Comparison of ENCODE assay signal across 21 mouse cellular contexts in genomic region chr6:125195541-125196075, GRCm38 (mm10). TPM values are rescaled to one million over a fixed set of nuclear protein-coding genes. Genes with fewer than 3 reads are reported as not detected.
DNase-seq lines count a peak whose midpoint lies in the region; TF ChIP-seq lines count a peak whose summit lies in the region.
"Had no signal": no experiment of that assay in that cellular context is flagged by ENCODE, and none has a peak within 500 bp of the region (broad histone marks: within the 10 kb centered on the region; RNA-seq: fewer than 3 reads in every experiment).

No protein-coding gene starts in this region.

- peaks cover 2 to 24% of the 10 kb centered on the region in 2 experiments for H3K36me3 ChIP-seq in CH12.LX (replicated peaks in 1 of 2; ENCODE audit: control insufficient read depth in 1 of 2, insufficient read depth in 1 of 2, low read length in 1 of 2)

- H3K27me3 ChIP-seq in cerebellum, adult 2 months (ENCODE audit: control insufficient read depth, insufficient read depth, low read length): no peaks in the 10 kb centered on the region
- no peaks in the 10 kb centered on the region for H3K27me3 ChIP-seq in CH12.LX (replicated peaks)
- H3K27me3 ChIP-seq: liver, embryonic 12.5 days; megakaryocyte, embryonic 14.5 days; neural tube, embryonic 12.5 days had no signal

- H3K4me1 ChIP-seq in cerebellum, adult 2 months (ENCODE audit: control insufficient read depth, insufficient read depth, low read length): peaks cover 3% of the 10 kb centered on the region; the same call in 1 of the 2 replicates
- peaks cover 0 to 9% of the 10 kb centered on the region in 2 experiments; a peak in 1 of 4 replicates for H3K4me1 ChIP-seq in CH12.LX (ENCODE audit: control insufficient read depth in 1 of 2, insufficient read depth in 2 of 2)
- peaks cover 4% of the 10 kb centered on the region for H3K4me1 ChIP-seq in cortical plate, adult 2 months (ENCODE audit: control insufficient read depth, insufficient read depth, low read length)

- H3K9me3 ChIP-seq in CH12.LX (replicated peaks; ENCODE audit: low read length): no peaks in the 10 kb centered on the region
- H3K9me3 ChIP-seq: liver, embryonic 12.5 days; megakaryocyte, embryonic 14.5 days; neural tube, embryonic 12.5 days had no signal

- no peak for TF ChIP-seq POLR2A in cerebellum, adult 2 months (IDR thresholded peaks at IDR 0.05; ENCODE audit: borderline replicate concordance, insufficient read depth, low read length)
- no peak for TF ChIP-seq POLR2A in CH12.LX (IDR thresholded peaks at IDR 0.05; ENCODE audit: low read depth, low read length)
- no peak for TF ChIP-seq POLR2A in cortical plate, adult 2 months (IDR thresholded peaks at IDR 0.05; ENCODE audit: extremely low read depth, insufficient read depth, low read length)

- TF ChIP-seq CTCF in cerebellum, adult 2 months (IDR thresholded peaks at IDR 0.05; ENCODE audit: borderline replicate concordance, insufficient read depth, low read depth, low read length): no peak
- no peak for TF ChIP-seq CTCF in layer of hippocampus, adult 2 months (conservative IDR thresholded peaks at IDR 0.05)
- no peak for TF ChIP-seq CTCF in CH12.LX (conservative IDR thresholded peaks at IDR 0.05 in 1 of 2, IDR thresholded peaks at IDR 0.05 in 1 of 2; ENCODE audit: low read depth in 2 of 2, low read length in 2 of 2)
- no peak for TF ChIP-seq CTCF in cortical plate, adult 2 months (IDR thresholded peaks at IDR 0.05; ENCODE audit: extremely low read depth, insufficient read depth, low read length)

- H3K79me2 ChIP-seq in CH12.LX (replicated peaks; ENCODE audit: control insufficient read depth, extremely low read depth, insufficient read depth, poor library complexity, severe bottlenecking): peaks cover 20% of the 10 kb centered on the region

- dilution Hi-C loops in CH12.LX (cut with MboI; ENCODE audit: extremely low pct_ligation_motif_present, extremely low pct_unique_long_range_greater_than_20kb, low sequenced_read_pairs): no loop called here

- no peak overlapping the region for H3K4me3 ChIP-seq in cerebellum, adult 2 months (replicated peaks; ENCODE audit: insufficient read depth, low read depth, low read length)
- no peak overlapping the region for H3K4me3 ChIP-seq in layer of hippocampus, adult 2 months
- no peak overlapping the region for H3K4me3 ChIP-seq in CH12.LX (replicated peaks in 1 of 3; ENCODE audit: low read depth in 2 of 3, low read length in 2 of 3, poor library complexity in 1 of 3)
- H3K4me3 ChIP-seq in cortical plate, adult 2 months (ENCODE audit: insufficient read depth, low read length): no peak overlapping the region
- H3K4me3 ChIP-seq: erythroblast, embryonic 14.5 days; liver, embryonic 12.5 days; megakaryocyte, embryonic 14.5 days; neural tube, embryonic 12.5 days had no signal

- in situ Hi-C loops in CH12.LX (cut with MboI; ENCODE audit: low pct_ligation_motif_present, low pct_unique_long_range_greater_than_20kb, low sequenced_read_pairs): no loop called here

- no peak overlapping the region for H3K4me2 ChIP-seq in CH12.LX (ENCODE audit: insufficient read depth, low read depth, poor library complexity, severe bottlenecking)
- H3K4me2 ChIP-seq: hindbrain, embryonic 14.5 days; liver, embryonic 12.5 days; neural tube, embryonic 12.5 days had no signal

- no peak for DNase-seq in cerebellum, adult 2 months
- no peak for DNase-seq in cerebellum, adult 11-12 months
- DNase-seq in layer of hippocampus, adult 2 months (ENCODE audit: low spot score in 2 of 2): no peak
- DNase-seq in layer of hippocampus, adult 9-10 months (ENCODE audit: low spot score): no peak
- no peak for DNase-seq in CH12.LX (ENCODE audit: extremely low read depth)
- no peak for DNase-seq in spleen, postnatal 4 days (ENCODE audit: low spot score in 2 of 2)
- no peak for DNase-seq in B cell, adult 2 months
- DNase-seq: adrenal gland, adult 8-10 months; cerebellum, postnatal 10 days; heart, postnatal 36 days; kidney, adult 8-10 months; kidney, postnatal 25 days; layer of hippocampus, adult 9-11 months; lung, adult 2 months; thymus, postnatal 14 days had no signal

- no peak for TF ChIP-seq EP300 in CH12.LX (IDR thresholded peaks at IDR 0.05; ENCODE audit: low read length)

- 17% methylated on average over 1 of the region's 1 CpGs for WGBS in cerebellum, adult 2 months

- H3K27ac ChIP-seq in cerebellum, adult 2 months (ENCODE audit: insufficient read depth, low read length): 0 out of 2 replicates have a peak overlapping the region, but pooled peaks have one; percentile 11
- peak overlapping the region; percentile 85 for H3K27ac ChIP-seq in layer of hippocampus, adult 2 months
- no peak overlapping the region for H3K27ac ChIP-seq in CH12.LX (ENCODE audit: insufficient read depth, low read depth)
- H3K27ac ChIP-seq in cortical plate, adult 2 months (ENCODE audit: insufficient read depth, low read length): 0 out of 2 replicates have a peak overlapping the region, but pooled peaks have one; percentile 67
- H3K27ac ChIP-seq: hindbrain, embryonic 14.5 days; liver, embryonic 12.5 days; neural tube, embryonic 12.5 days had no signal

- TF ChIP-seq RAD21 in CH12.LX (IDR thresholded peaks at IDR 0.05; ENCODE audit: low read depth, low read length): no peak

- no peak overlapping the region for H3K9ac ChIP-seq in CH12.LX (ENCODE audit: insufficient read depth, low read depth)
- H3K9ac ChIP-seq: hindbrain, embryonic 14.5 days; liver, embryonic 12.5 days; neural tube, embryonic 12.5 days had no signal

TF ChIP-seq in CH12.LX, 34 proteins besides CTCF, POLR2A, EP300 and RAD21:
- TF ChIP-seq UBTF (IDR thresholded peaks at IDR 0.05; ENCODE audit: low read depth, low read length): no peak
- TF ChIP-seq E2F4 (IDR thresholded peaks at IDR 0.05; ENCODE audit: insufficient replicate concordance, low read depth, low read length): no peak
- peak; percentile 47 for TF ChIP-seq POLR2AphosphoS2 (IDR thresholded peaks at IDR 0.05; ENCODE audit: low read depth, low read length)
TF ChIP-seq in CH12.LX: peak in this region for 1.

RNA-seq across cellular contexts. Expression of gene Mrpl51, which starts 4.0 kb away (rescaled TPM):
- 61.6 and 70.4 TPM in 2 replicates for polyA plus RNA-seq in cerebellum, adult 2 months (2012; rRNA removed)
- 10 to 100 TPM; 70.8 to 75.3 TPM for total RNA-seq in layer of hippocampus, adult 2 months (2021)
- total RNA-seq in CH12.LX (2012; rRNA removed): 120 and 153 TPM in 2 replicates
- total RNA-seq in CH12.LX (2014; rRNA removed): 152 and 184 TPM in 2 replicates
- polyA plus RNA-seq in CH12.LX (2012; ENCODE audit: insufficient read length, low read depth): 161 and 171 TPM in 2 replicates
- 51.2 and 52.9 TPM in 2 replicates for polyA plus RNA-seq in cortical plate, adult 2 months (2012; rRNA removed)

RNA-seq across cellular contexts. Expression of gene Ncapd2, which starts 4.1 kb away (rescaled TPM):
- polyA plus RNA-seq in cerebellum, adult 2 months (2012; rRNA removed): 80.8 and 85.4 TPM in 2 replicates
- total RNA-seq in layer of hippocampus, adult 2 months (2021): 10 to 100 TPM; 24.3 to 28.5 TPM
- total RNA-seq in CH12.LX (2012; rRNA removed) (140 and 147 TPM in 2 replicates), CH12.LX (2014; rRNA removed) (78.3 and 79.6 TPM in 2 replicates)
- polyA plus RNA-seq in CH12.LX (2012; ENCODE audit: insufficient read length, low read depth): 263 and 301 TPM in 2 replicates
- polyA plus RNA-seq in cortical plate, adult 2 months (2012; rRNA removed): 53.5 and 58.3 TPM in 2 replicates

RNA-seq across cellular contexts. Expression of gene Vamp1, which starts 19.7 kb away (rescaled TPM):
- 556 and 718 TPM in 2 replicates for polyA plus RNA-seq in cerebellum, adult 2 months (2012; rRNA removed)
- 10 to 100 TPM; 83.5 to 83.6 TPM for total RNA-seq in layer of hippocampus, adult 2 months (2021)
- 2.3 and 3.1 TPM in 2 replicates for total RNA-seq in CH12.LX (2012; rRNA removed)
- total RNA-seq in CH12.LX (2014; rRNA removed): 1.9 and 2.4 TPM in 2 replicates
- 3.7 and 4.6 TPM in 2 replicates for polyA plus RNA-seq in CH12.LX (2012; ENCODE audit: insufficient read length, low read depth)
- polyA plus RNA-seq in cortical plate, adult 2 months (2012; rRNA removed): 169 and 175 TPM in 2 replicates

RNA-seq across cellular contexts. Expression of gene Gapdh, which starts 29.3 kb away (rescaled TPM):
- 5,061 and 5,782 TPM in 2 replicates for polyA plus RNA-seq in cerebellum, adult 2 months (2012; rRNA removed)
- total RNA-seq in layer of hippocampus, adult 2 months (2021): 1,000 to 10,000 TPM; 2,438 to 2,531 TPM
- total RNA-seq in CH12.LX (2012; rRNA removed) (2,085 and 2,925 TPM in 2 replicates), CH12.LX (2014; rRNA removed) (1,576 and 2,268 TPM in 2 replicates)
- polyA plus RNA-seq in CH12.LX (2012; ENCODE audit: insufficient read length, low read depth): 2,269 and 2,654 TPM in 2 replicates
- 4,394 and 4,549 TPM in 2 replicates for polyA plus RNA-seq in cortical plate, adult 2 months (2012; rRNA removed)

RNA-seq across cellular contexts. Expression of gene Tapbpl, which starts 36.1 kb away (rescaled TPM):
- 6.3 TPM in 2 replicates for polyA plus RNA-seq in cerebellum, adult 2 months (2012; rRNA removed)
- total RNA-seq in layer of hippocampus, adult 2 months (2021): 1 to 10 TPM; 3.2 to 4.2 TPM
- 16.9 and 17.7 TPM in 2 replicates for total RNA-seq in CH12.LX (2012; rRNA removed)
- 13.7 and 16.7 TPM in 2 replicates for total RNA-seq in CH12.LX (2014; rRNA removed)
- 19.4 and 20.9 TPM in 2 replicates for polyA plus RNA-seq in CH12.LX (2012; ENCODE audit: insufficient read length, low read depth)
- 6.4 and 6.7 TPM in 2 replicates for polyA plus RNA-seq in cortical plate, adult 2 months (2012; rRNA removed)

Comparison
In these comparisons a context has a peak if more than half of its experiments do, and no peak if none do; other contexts are left out.
1. RNA of gene Vamp1, which starts 19.7 kb away (polyA plus RNA-seq): 556 to 718 TPM in cerebellum, adult 2 months and 169 to 175 TPM in cortical plate, adult 2 months; 3.7 to 4.6 TPM in CH12.LX; every median in the first group is over 10 times any median in the second.